Mouse (Mus musculus) heart, postnatal 0 days (tissue): ENCODE data around the gene Cks1brt. TPM values are rescaled to one million over a fixed set of nuclear protein-coding genes. Genes with fewer than 3 reads are reported as not detected.
"Not testable (repeated sequence)": the region's sequence is repeated elsewhere in the genome, so short reads cannot be mapped to it uniquely, and the experiment has no call there.

Experiments used
- ATAC-seq: fragments of 200-750 bp; cut with Nextera tagmentation; 2 replicates; pipeline ENCODE4 v1.8.0; 2017; ENCODE audit warnings: low read depth, moderate number of reproducible peaks, moderate library complexity; ENCODE audit not compliant: insufficient read depth
- DNase-seq: peaks from one replicate; pipeline ENCODE4 v3.0.0-alpha.2; 2016; ENCODE audit warnings: low spot score
- H3K27ac ChIP-seq: fragments of 300-500 bp; sonication (generic); 2 replicates; pipeline ENCODE4 v1.5.1; 2014; ENCODE audit warnings: low read depth, mild to moderate bottlenecking
- H3K27me3 ChIP-seq: fragments of 300-500 bp; sonication (generic); 2 replicates; pipeline ENCODE4 v1.6.1; 2014; ENCODE audit warnings: low read length, mixed read lengths; ENCODE audit not compliant: control insufficient read depth, insufficient read depth
- H3K36me3 ChIP-seq: fragments of 300-500 bp; sonication (generic); replicated peaks from 2 replicates; pipeline ENCODE4 v1.6.1; 2014; ENCODE audit warnings: low read length, mixed read lengths; ENCODE audit not compliant: control insufficient read depth, insufficient read depth
- H3K4me1 ChIP-seq: fragments of 300-500 bp; sonication (generic); 2 replicates; pipeline ENCODE4 v1.6.1; 2014; ENCODE audit warnings: antibody characterized with exemption; ENCODE audit not compliant: control insufficient read depth, insufficient read depth
- H3K4me2 ChIP-seq: fragments of 300-500 bp; sonication (generic); 2 replicates; pipeline ENCODE4 v1.6.1; 2014; ENCODE audit warnings: low read depth, mild to moderate bottlenecking, low read length, moderate library complexity
- H3K4me3 ChIP-seq: fragments of 300-500 bp; sonication (generic); 2 replicates; pipeline ENCODE4 v1.5.1; 2014; ENCODE audit warnings: low read depth, low read length
- H3K9ac ChIP-seq: fragments of 300-500 bp; sonication (generic); replicated peaks from 2 replicates; pipeline ENCODE4 v1.6.1; 2014; ENCODE audit warnings: low read depth, low read length, mixed read lengths
- H3K9me3 ChIP-seq: fragments of 300-500 bp; sonication (generic); replicated peaks from 2 replicates; pipeline ENCODE4 v1.6.1; 2016; ENCODE audit warnings: low read length; ENCODE audit not compliant: control insufficient read depth
- CTCF ChIP-seq: IDR thresholded peaks from 2 replicates; pipeline ENCODE4 v1.5.1; 2016; ENCODE audit warnings: antibody characterized with exemption, control low read depth, low read depth
- EP300 ChIP-seq: IDR thresholded peaks from 2 replicates; pipeline ENCODE4 v1.6.1; 2016; ENCODE audit warnings: antibody characterized with exemption, low read depth
- WGBS: fragments of 180-500 bp; shearing (Covaris S2); extraction: QIAGEN DNeasy Blood & Tissue Kit; methylation state at CpG from one replicate; pipeline ENCODE4 v1.1.7; 2014; 5-methylcytosine and 5-hydroxymethylcytosine counted together
- polyA plus RNA-seq: library from polyadenylated mRNA; unstranded; fragments of >200 nt; fragmentation: Nextera tagmentation; extraction: Ambion mirVana; gene quantifications from 2 replicates; pipeline ENCODE4 v1.2.1, GENCODE M21; 2015
- total RNA-seq: library from RNA; depleted of rRNA; stranded (reverse); fragments of >200 nt; gene quantifications from 2 replicates; pipeline ENCODE4 v1.2.3, GENCODE M21; 2014; ENCODE audit warnings: low replicate concordance

The Cks1brt gene
- total and polyA plus RNA-seq, 2 experiments from 2014 or later = not detected

GRCm38 (mm10) chr8:85122995-85123394 is 28.7 kb upstream of the Cks1brt start, which contains the start of gene Zfp791:
TSS of gene Zfp791 (minus strand) at chr8:85123095.
- Histone ChIP-seq H3K4me1 (peaks cover 4% of the 10 kb centered on the region; the same call in 1 of the 2 replicates), H3K27ac (no peak within 1 kb of the TSS), H3K27me3 (no peaks in the 10 kb centered on the region), H3K9ac (no peak within 1 kb of the TSS), H3K4me3 (no peak within 1 kb of the TSS), H3K36me3 (no peaks in the 10 kb centered on the region), H3K9me3 (no peaks in the 10 kb centered on the region), H3K4me2 (no peak within 1 kb of the TSS)
- TF ChIP-seq CTCF (no peak), EP300 (no peak)
- 64% methylated on average over 3 of the region's 3 CpGs for WGBS
- ATAC-seq = no peak
- no peak for DNase-seq

DNA sequence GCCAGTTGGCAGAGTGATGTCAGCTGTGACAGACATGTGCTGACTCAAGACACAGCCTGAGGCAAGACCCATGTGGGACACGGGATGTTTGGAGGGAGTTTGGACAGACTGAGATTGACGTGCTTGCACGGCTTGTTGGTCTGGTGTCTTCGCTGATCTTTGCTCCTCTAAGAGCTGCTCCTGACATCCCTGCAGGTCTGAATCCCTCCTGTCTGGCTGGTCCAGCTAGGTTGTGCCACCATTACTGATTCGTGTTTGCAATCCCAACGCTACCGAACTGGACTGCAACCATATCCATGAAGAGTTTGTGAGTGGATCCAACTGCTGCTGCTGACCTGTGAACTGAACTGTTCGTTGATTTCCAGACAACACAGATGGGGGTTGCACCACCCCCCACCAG is 28.0 kb upstream of the Cks1brt start:
- Histone ChIP-seq H3K9me3 (no peaks in the 10 kb centered on the region), H3K27ac (no peak overlapping the region), H3K4me2 (no peak overlapping the region), H3K36me3 (no peaks in the 10 kb centered on the region), H3K27me3 (no peaks in the 10 kb centered on the region), H3K4me1 (peaks cover 4% of the 10 kb centered on the region; the same call in 1 of the 2 replicates), H3K4me3 (no peak overlapping the region), H3K9ac (no peak overlapping the region)
- DNase-seq = no peak
- no peak for ATAC-seq
- no peak for TF ChIP-seq CTCF
- TF ChIP-seq EP300 = no peak
- 85% methylated on average over 8 of the region's 8 CpGs for WGBS

DNA sequence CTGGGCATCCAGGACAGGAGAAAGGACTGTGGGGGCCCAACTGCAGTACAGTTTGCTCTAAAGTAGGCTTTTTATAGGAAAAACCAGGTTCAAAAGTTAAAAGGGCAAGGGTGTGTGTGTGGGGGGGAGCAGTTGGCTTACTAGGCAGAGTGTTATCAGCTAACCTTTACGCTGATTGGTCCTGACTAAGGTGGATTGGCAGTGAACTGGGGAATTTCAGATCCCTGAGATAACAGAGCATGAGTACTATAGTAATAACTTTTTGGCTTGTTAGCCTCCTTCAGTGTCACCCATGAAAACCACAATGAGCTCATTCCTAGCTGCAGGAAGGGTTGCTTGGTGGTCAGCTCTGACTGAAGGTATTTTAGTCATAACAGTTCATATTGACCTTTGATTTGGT is 19.4 kb upstream of the Cks1brt start:
- Histone ChIP-seq H3K27me3 (no peaks in the 10 kb centered on the region), H3K9ac (no peak overlapping the region)
- 84% methylated on average over 1 of the region's 1 CpGs for WGBS

DNA sequence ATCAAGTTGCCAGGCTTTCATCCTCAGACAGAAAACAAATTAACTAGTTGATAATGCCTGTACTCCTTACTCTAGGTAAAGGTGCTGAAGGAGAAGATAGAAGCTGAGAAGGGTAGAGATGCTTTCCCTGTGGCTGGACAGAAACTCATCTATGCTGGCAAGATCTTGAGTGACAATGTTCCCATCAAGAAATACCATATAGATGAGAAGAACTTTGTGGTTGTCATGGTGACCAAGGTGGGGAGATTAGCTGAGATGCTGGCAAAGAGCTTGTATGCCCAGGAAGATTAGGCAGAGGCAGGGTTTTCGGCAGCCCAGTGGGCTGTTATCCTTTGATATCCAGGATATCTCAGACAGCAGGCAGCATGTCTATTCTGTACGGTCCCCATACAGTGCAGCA is 16.0 kb upstream of the Cks1brt start:
- not testable (repeated sequence) for H3K27me3 ChIP-seq, ATAC-seq, H3K4me2 ChIP-seq

More for the DNA sequence above, 19.4 kb upstream of the Cks1brt start:
- no peak overlapping the region for H3K4me2 ChIP-seq
- DNase-seq (no peak), ATAC-seq (no peak)
- H3K36me3 ChIP-seq = no peaks in the 10 kb centered on the region
- H3K9me3 ChIP-seq = no peaks in the 10 kb centered on the region
- TF ChIP-seq CTCF (no peak), EP300 (no peak)
- H3K4me3 ChIP-seq = no peak overlapping the region
- no peak overlapping the region for H3K27ac ChIP-seq
- H3K4me1 ChIP-seq = no peaks in the 10 kb centered on the region

DNA sequence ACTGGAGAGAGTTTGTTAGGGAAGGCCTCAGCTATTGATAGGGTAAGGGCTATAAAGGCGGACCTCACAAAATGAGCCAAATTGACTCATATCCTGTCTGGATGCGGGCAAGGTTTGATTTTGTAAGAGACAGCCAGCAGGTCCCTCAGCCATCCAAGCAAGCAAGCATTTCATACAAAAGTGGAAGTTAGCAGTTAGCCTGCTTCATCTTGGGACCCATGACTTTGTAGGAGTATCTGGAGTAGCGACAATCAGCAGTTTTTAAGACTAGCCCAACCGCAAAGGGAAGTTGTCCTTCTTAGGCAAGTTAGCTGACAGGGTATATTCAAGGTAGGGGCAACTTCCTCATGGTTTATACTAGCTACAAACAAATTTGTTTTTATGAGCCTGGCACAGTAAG is 9.2 kb upstream of the Cks1brt start:
- no peaks in the 10 kb centered on the region for H3K4me1 ChIP-seq
- H3K4me3 ChIP-seq = no peak overlapping the region
- no peak overlapping the region for H3K4me2 ChIP-seq
- ATAC-seq (no peak), DNase-seq (no peak)
- no peaks in the 10 kb centered on the region for H3K36me3 ChIP-seq
- no peak overlapping the region for H3K9ac ChIP-seq
- H3K9me3 ChIP-seq = peaks cover 7% of the 10 kb centered on the region; the same call in 1 of the 2 replicates
- no peaks in the 10 kb centered on the region for H3K27me3 ChIP-seq
- TF ChIP-seq CTCF (no peak), EP300 (no peak)
- 81% methylated on average over 4 of the region's 4 CpGs for WGBS
- no peak overlapping the region for H3K27ac ChIP-seq

More for the DNA sequence above, 16.0 kb upstream of the Cks1brt start:
- H3K27ac ChIP-seq, H3K9me3 ChIP-seq, DNase-seq, H3K4me3 ChIP-seq, H3K36me3 ChIP-seq, H3K9ac ChIP-seq, H3K4me1 ChIP-seq: not testable (repeated sequence)
- WGBS = 86% methylated on average over 2 of the region's 2 CpGs

DNA sequence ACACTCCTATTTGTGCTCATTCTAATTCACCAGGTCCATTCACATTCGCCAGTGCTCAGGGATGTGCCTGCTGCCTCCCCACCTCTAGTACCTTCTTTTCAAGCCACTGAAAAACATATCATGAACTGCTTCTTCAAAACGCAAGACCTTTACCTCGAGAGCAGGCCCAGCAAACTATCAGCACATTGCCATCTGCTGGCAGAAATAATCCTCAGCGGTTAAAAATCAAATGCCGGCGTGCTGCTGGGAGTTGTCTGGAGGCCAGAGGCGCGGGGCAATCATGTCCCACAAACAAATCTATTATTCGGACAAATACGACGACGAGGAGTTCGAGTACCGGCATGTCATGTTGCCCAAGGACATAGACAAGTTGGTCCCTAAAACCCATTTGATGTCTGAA is 19.6 kb downstream of the Cks1brt start:
- H3K27me3 ChIP-seq = no peaks in the 10 kb centered on the region
- peak; percentile 49 for DNase-seq

More for the DNA sequence above, 19.6 kb downstream of the Cks1brt start:
- no peak for ATAC-seq
- Histone ChIP-seq H3K4me3 (no peak overlapping the region), H3K4me2 (no peak overlapping the region), H3K4me1 (no peaks in the 10 kb centered on the region), H3K9ac (no peak overlapping the region), H3K27ac (no peak overlapping the region), H3K9me3 (no peaks in the 10 kb centered on the region), H3K36me3 (no peaks in the 10 kb centered on the region)
- TF ChIP-seq CTCF (peak; percentile 70), EP300 (no peak)
- 21% methylated on average over 14 of the region's 14 CpGs for WGBS
